Mouse (Mus musculus) heart, embryonic 11.5 days (tissue): ENCODE results near the gene Abcc12. TPM values are rescaled to one million over a fixed set of nuclear protein-coding genes. Genes with fewer than 3 reads are reported as not detected.

Source experiments
- ATAC-seq: fragments of 200-750 bp; cut with Nextera tagmentation; replicated peaks from 2 replicates; pipeline ENCODE4 v1.8.0; 2017; ENCODE audit warnings: moderate library complexity; ENCODE audit not compliant: insufficient number of reproducible peaks, low FRiP score, low TSS enrichment
- H3K27ac ChIP-seq: fragments of 300-500 bp; sonication (generic); 2 replicates; pipeline ENCODE4 v1.5.1; 2014; ENCODE audit warnings: mild to moderate bottlenecking, low read depth, low read length
- H3K27me3 ChIP-seq: fragments of 300-500 bp; sonication (generic); 2 replicates; pipeline ENCODE4 v1.6.1; 2014; ENCODE audit warnings: mild to moderate bottlenecking, low read length, mixed read lengths; ENCODE audit not compliant: control insufficient read depth, insufficient read depth
- H3K36me3 ChIP-seq: fragments of 300-500 bp; sonication (generic); 2 replicates; pipeline ENCODE4 v1.6.1; 2014; ENCODE audit warnings: mild to moderate bottlenecking, low read length, moderate library complexity, mixed read lengths; ENCODE audit not compliant: control insufficient read depth, insufficient read depth
- H3K4me1 ChIP-seq: fragments of 300-500 bp; sonication (generic); 2 replicates; pipeline ENCODE4 v1.6.1; 2014; ENCODE audit warnings: low read length; ENCODE audit not compliant: control insufficient read depth, insufficient read depth
- H3K4me2 ChIP-seq: fragments of 300-500 bp; sonication (generic); 2 replicates; pipeline ENCODE4 v1.6.1; 2014; ENCODE audit warnings: mild to moderate bottlenecking, moderate library complexity
- H3K4me3 ChIP-seq: fragments of 300-500 bp; sonication (generic); 2 replicates; pipeline ENCODE4 v1.5.1; 2014; ENCODE audit warnings: low read depth, low read length
- H3K9ac ChIP-seq: fragments of 300-500 bp; sonication (generic); 2 replicates; pipeline ENCODE4 v1.6.1; 2014; ENCODE audit warnings: mild to moderate bottlenecking, low read depth, low read length, moderate library complexity
- H3K9me3 ChIP-seq: fragments of 300-500 bp; sonication (generic); replicated peaks from 2 replicates; pipeline ENCODE4 v1.6.1; 2016; ENCODE audit warnings: low read length; ENCODE audit not compliant: control insufficient read depth
- WGBS: fragments of 180-500 bp; shearing (Covaris S2); extraction: QIAGEN DNeasy Blood & Tissue Kit; methylation state at CpG from one replicate; pipeline ENCODE4 v1.1.7; 2014; ENCODE audit not compliant: insufficient replicate concordance; 5-methylcytosine and 5-hydroxymethylcytosine counted together
- polyA plus RNA-seq: library from polyadenylated mRNA; unstranded; fragments of >200 nt; fragmentation: Nextera tagmentation; extraction: Ambion mirVana; gene quantifications from 2 replicates; pipeline ENCODE4 v1.2.1, GENCODE M21; 2014

Abcc12 gene
- polyA plus RNA-seq, 1 experiment from 2014 or later = not detected

DNA sequence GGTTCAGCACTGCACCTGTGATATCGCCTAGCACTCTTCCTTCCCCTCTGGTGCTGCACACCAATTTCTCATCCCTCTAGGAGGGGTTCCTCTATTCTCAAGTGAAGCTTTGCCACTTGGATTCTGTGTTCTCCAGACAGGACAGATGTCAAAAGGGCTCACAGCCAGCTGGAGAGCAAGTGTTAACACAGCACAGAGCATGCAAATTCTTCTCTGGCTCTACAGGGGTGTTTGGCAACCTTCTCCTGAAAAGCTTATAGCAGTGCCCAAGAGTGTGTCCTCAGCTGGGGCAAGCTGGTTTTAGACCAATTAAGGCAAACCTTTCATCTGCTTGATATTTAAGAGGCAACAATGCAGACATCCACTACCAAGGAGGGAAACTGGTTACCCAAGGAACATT, 66.3 kb downstream of the Abcc12 start:
- Histone ChIP-seq H3K27me3 (no peaks in the 10 kb centered on the region), H3K9me3 (no peaks in the 10 kb centered on the region), H3K27ac (no peak overlapping the region), H3K9ac (no peak overlapping the region), H3K4me2 (no peak overlapping the region), H3K4me3 (no peak overlapping the region), H3K4me1 (no peaks in the 10 kb centered on the region), H3K36me3 (no peaks in the 10 kb centered on the region)
- ATAC-seq = no peak
- 79% methylated on average over 1 of the region's 1 CpGs for WGBS

DNA sequence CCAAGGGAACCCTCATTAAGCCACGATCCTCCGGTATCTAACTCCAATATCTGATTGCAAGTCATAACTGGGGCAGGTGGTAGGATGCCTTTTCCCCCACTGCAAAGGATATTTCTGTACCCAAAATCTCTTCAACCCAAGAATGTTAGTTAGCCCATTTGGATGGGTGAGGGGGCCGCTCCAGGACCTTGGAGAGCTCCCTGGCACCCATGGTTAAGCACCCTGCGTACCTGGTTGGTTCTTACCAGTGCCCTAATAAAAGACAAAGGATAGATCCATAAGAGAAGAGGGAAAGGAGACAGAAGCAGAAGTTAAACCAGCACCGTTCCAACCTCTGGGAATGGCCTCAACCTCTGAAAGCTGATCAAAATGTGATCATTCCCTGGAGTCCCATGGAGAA, 67.6 kb downstream of the Abcc12 start:
- ATAC-seq = no peak
- no peak overlapping the region for H3K4me2 ChIP-seq

DNA sequence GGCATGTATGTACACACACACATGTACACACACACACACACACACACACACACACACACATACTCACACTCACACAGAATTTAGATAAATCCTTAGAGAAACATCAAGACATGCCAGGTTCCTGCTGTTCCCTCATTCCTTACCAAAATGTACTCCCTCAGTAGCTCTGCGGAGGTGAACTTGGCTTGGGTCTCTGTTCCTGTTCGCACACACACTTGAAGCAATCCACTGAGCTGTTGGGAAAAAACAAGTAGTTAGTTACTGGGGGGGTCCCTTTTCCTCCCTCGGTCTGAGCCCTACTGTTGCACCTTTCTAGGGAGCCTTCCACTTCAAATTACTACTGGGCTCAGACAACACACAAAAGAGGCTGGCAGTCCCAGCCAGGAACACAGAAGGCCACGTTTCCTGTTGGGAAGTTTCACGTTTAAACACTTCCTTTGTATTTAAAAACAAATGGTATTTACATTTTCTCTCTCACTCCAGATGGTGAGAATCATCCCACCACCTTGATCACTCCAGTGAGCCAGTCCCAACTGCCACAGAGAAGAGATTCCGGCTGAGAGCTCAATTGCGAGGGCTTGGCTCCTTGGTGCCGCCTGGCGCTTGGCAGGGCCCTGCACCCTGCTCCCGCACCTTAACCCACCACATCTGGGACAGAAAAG, 68.2 kb downstream of the Abcc12 start:
- WGBS = 42% methylated on average over 10 of the region's 10 CpGs
- ATAC-seq = no peak

More for the DNA sequence above, 67.6 kb downstream of the Abcc12 start:
- H3K9me3 ChIP-seq = no peaks in the 10 kb centered on the region
- H3K9ac ChIP-seq = no peak overlapping the region
- no peaks in the 10 kb centered on the region for H3K27me3 ChIP-seq
- no peaks in the 10 kb centered on the region for H3K4me1 ChIP-seq
- H3K4me3 ChIP-seq = no peak overlapping the region
- WGBS = 56% methylated on average over 5 of the region's 5 CpGs
- no peak overlapping the region for H3K27ac ChIP-seq
- H3K36me3 ChIP-seq = no peaks in the 10 kb centered on the region

DNA sequence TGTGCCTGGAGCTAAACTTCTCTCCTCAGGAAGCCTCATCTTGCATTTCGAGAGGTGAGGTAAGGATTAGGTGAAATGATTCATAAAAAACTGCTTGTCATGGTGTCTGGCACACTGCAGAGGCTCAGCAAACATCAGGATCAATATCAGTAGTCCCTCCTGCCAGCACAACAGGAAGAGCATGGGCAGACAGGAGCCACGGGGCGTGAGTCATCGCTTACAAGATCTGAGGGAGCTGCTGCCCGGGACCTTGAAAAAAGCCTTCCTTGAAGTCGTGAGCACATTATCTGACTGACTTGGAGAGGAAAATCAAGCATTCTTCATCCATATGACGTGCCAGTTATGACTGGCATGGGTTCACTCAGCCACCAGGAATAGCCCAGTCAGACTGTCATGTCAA, 79.1 kb downstream of the Abcc12 start:
- H3K36me3 ChIP-seq = no peaks in the 10 kb centered on the region
- ATAC-seq = no peak
- WGBS = 62% methylated on average over 7 of the region's 7 CpGs
- H3K4me2 ChIP-seq = no peak overlapping the region
- H3K27me3 ChIP-seq = no peaks in the 10 kb centered on the region
- H3K4me3 ChIP-seq = no peak overlapping the region
- no peak overlapping the region for H3K27ac ChIP-seq
- no peaks in the 10 kb centered on the region for H3K9me3 ChIP-seq
- no peak overlapping the region for H3K9ac ChIP-seq
- H3K4me1 ChIP-seq = no peaks in the 10 kb centered on the region

More for the DNA sequence above, 68.2 kb downstream of the Abcc12 start:
- Histone ChIP-seq H3K4me3 (no peak overlapping the region), H3K4me2 (no peak overlapping the region), H3K36me3 (no peaks in the 10 kb centered on the region), H3K27ac (no peak overlapping the region), H3K4me1 (no peaks in the 10 kb centered on the region), H3K27me3 (no peaks in the 10 kb centered on the region), H3K9me3 (no peaks in the 10 kb centered on the region), H3K9ac (no peak overlapping the region)

DNA sequence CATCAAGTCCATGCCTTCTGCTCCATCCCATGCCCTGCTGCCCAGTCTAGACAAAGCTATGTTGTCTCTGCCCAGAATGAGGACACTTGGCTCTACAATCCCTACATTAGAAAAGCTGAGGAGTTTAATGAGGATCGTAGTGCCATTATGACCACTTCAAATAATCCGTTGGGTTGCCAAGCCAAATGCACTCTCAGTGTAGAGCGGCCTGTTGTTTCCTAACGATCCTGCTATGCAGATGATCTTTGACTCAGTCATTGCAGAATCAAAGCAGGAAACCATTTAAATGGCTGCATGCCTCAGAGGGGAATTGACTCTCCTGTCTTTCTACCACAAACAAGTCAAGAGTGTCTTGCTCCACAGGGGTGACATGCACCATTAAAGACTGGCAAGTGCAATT, 85.4 kb downstream of the Abcc12 start:
- Histone ChIP-seq H3K4me1 (no peaks in the 10 kb centered on the region), H3K9ac (no peak overlapping the region), H3K4me2 (no peak overlapping the region), H3K27ac (no peak overlapping the region), H3K4me3 (no peak overlapping the region), H3K9me3 (no peaks in the 10 kb centered on the region), H3K27me3 (no peaks in the 10 kb centered on the region), H3K36me3 (no peaks in the 10 kb centered on the region)
- WGBS = 85% methylated on average over 4 of the region's 4 CpGs
- no peak for ATAC-seq

DNA sequence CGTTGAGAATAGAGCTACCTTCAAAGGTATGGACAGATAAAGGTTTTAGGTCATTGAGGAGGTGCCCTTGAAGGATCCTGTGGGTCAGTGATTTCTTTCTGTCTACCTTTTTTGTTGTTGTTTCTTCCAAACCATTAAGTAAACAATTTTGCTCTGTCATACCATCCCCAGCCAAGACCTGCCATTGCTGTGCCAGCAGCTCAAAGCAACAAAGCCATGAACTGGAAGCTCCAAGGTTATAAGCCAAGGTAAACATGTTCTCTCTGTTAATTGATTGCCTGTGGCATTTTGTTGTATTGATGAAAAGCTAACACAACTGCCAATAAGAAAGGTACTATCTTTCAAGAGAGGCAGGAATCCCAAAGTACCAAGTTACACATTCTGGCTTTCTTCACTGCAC, 86.6 kb downstream of the Abcc12 start:
- no peak overlapping the region for H3K27ac ChIP-seq
- no peaks in the 10 kb centered on the region for H3K27me3 ChIP-seq
- no peaks in the 10 kb centered on the region for H3K36me3 ChIP-seq
- WGBS = 48% methylated on average over 1 of the region's 1 CpGs
- no peak overlapping the region for H3K4me2 ChIP-seq
- H3K9me3 ChIP-seq = no peaks in the 10 kb centered on the region
- H3K9ac ChIP-seq = no peak overlapping the region
- no peak overlapping the region for H3K4me3 ChIP-seq
- no peaks in the 10 kb centered on the region for H3K4me1 ChIP-seq
- ATAC-seq = no peak

DNA sequence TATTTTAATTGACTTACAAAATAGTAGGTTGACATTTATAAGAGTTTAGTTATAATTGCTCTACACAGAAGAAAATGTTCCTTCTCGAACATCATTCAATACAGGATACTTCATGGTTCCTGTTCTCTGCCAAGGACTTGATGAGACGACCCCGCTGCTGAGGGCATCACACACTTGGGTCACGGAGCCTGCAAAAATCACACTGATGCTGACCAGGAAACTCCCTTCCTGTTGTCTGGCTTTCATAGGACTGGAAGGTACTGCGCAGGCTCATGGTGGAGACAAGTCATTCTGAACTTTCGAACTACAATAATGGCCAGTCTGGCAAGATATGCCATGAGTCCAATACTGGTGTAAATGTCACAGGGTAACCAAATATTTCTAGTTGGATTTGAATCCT, 95.1 kb downstream of the Abcc12 start:
- WGBS = 88% methylated on average over 6 of the region's 6 CpGs
- no peak overlapping the region for H3K4me3 ChIP-seq

DNA sequence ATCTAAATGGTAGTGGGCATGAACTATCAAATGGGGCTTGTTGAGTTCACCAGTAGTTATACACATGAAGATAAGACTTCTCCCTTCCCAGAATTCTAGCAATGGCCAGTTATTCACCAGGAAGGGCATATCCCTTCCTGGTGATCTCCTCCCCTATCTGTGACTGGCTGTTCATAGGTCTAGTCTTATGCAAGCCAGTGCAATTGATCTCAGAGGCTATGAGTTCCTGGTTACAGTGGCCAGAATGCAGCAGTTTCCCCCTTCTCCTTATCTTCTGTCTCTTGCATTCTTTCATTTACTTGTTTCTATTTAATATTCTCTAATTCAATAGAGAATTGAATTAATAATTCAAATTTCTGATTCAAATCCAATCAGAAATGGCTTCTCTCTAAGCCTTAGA, 96.2 kb downstream of the Abcc12 start:
- no peak overlapping the region for H3K4me3 ChIP-seq
- no peak overlapping the region for H3K4me2 ChIP-seq
- H3K27ac ChIP-seq = no peak overlapping the region
- H3K36me3 ChIP-seq = no peaks in the 10 kb centered on the region
- H3K9me3 ChIP-seq = no peaks in the 10 kb centered on the region
- no peaks in the 10 kb centered on the region for H3K27me3 ChIP-seq
- no peaks in the 10 kb centered on the region for H3K4me1 ChIP-seq
- no peak overlapping the region for H3K9ac ChIP-seq
- no peak for ATAC-seq

More for the DNA sequence above, 95.1 kb downstream of the Abcc12 start:
- Histone ChIP-seq H3K4me1 (no peaks in the 10 kb centered on the region), H3K36me3 (no peaks in the 10 kb centered on the region), H3K27me3 (no peaks in the 10 kb centered on the region), H3K9me3 (no peaks in the 10 kb centered on the region), H3K4me2 (no peak overlapping the region), H3K27ac (no peak overlapping the region), H3K9ac (no peak overlapping the region)
- ATAC-seq = no peak

DNA sequence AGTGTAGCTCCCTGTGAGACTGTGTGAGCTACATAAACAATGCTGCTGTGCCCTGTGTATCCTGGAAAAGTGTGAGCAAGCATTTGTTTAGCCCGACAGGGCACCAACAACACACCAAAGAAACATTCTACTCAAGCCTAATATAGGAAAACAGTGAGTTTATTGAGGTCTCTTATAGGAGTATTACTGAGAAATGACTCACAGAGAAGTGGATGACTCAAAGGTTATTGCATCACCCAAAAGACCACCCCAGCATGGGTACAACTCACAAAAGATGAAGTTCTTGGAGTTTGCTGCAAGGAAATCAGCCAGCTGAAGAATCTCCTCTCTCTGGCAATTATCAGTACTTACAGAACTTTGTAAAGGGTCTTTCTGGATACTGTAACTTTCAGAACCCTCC, 98.4 kb downstream of the Abcc12 start:
- H3K4me2 ChIP-seq = no peak overlapping the region
- H3K9me3 ChIP-seq = no peaks in the 10 kb centered on the region
- ATAC-seq = no peak
- no peak overlapping the region for H3K4me3 ChIP-seq
- H3K4me1 ChIP-seq = no peaks in the 10 kb centered on the region
- WGBS = 66% methylated on average over 1 of the region's 1 CpGs
- H3K27ac ChIP-seq = no peak overlapping the region
- H3K9ac ChIP-seq = no peak overlapping the region
- H3K36me3 ChIP-seq = no peaks in the 10 kb centered on the region
- H3K27me3 ChIP-seq = no peaks in the 10 kb centered on the region
